Mouse (Mus musculus): ENCODE measurements around the gene Dcps. TPM values are rescaled to one million over a fixed set of nuclear protein-coding genes. Genes with fewer than 3 reads are reported as not detected.
"Not testable (repeated sequence)": the region's sequence is repeated elsewhere in the genome, so short reads cannot be mapped to it uniquely, and the experiment has no call there.

Dcps gene
- polyA plus RNA-seq, 1 experiment from 2014 or later = 61.5 TPM

DNA sequence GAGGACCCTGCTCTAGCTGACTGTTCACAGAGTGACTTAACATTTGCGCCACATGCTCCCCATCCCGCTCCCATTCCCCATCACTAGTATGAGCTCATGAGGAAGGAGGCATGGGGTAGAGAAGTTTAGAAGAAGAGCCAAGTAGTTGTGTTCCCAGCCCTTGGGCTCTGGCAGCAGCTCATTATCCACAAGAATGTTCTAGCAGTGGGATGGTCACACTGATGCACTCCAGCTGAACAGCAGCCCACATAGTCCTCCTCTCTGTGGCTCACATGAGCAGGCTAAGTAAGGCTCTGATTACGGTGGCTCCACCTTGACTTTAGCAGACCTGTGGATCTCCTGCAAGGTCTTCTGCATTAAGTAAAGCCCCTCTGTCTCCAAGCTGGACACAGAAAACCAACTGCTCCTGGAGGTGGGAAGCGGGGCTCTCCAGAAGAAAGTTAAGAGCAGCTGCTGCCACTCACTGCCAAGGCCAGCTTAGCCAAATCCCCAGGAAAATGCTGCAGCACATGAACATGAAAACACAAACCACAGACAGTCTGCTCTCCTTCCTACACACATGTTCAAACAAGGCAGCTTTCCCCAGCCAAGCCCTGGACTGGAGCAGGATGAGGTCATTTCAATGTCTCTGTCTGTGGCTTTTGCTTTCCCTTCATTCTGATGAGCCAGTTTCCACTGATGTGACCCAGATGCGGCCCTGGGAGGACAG, 19.7 kb downstream of the Dcps start:
- no peaks in the 10 kb centered on the region for H3K36me3 ChIP-seq
- ATAC-seq (ENCODE audit: insufficient number of reproducible peaks, low FRiP score) = no peak
- WGBS = 83% methylated on average over 5 of the region's 5 CpGs
- H3K9me3 ChIP-seq (replicated peaks) = no peaks in the 10 kb centered on the region
- no peak overlapping the region for H3K27ac ChIP-seq (ENCODE audit: poor library complexity, severe bottlenecking)
- no peak overlapping the region for H3K4me3 ChIP-seq
- peaks cover 14% of the 10 kb centered on the region; the same call in 1 of the 2 replicates for H3K4me1 ChIP-seq (replicated peaks)
- H3K27me3 ChIP-seq (replicated peaks) = no peaks in the 10 kb centered on the region
- no peak overlapping the region for H3K4me2 ChIP-seq
- H3K9ac ChIP-seq = no peak overlapping the region

DNA sequence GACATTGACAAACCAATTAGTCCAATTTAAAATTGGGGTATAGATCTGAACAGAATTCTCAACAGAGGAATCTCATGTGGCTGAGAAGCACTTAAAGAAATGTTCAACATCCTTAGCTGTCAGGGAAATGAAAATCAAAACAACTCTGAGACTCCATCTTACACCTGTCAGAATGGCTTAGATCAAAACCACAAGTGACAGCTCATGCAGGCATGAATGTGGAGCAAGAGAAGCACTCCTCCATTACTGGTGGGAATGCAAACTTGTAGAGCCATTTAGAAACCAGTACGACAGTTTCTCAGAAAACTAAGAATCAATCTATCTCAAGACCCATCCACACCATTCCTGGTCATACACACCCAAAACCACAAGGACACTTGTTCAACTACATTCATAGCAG, 22.9 kb downstream of the Dcps start:
- Histone ChIP-seq H3K9ac (no peak overlapping the region), H3K36me3 (no peaks in the 10 kb centered on the region), H3K27ac (ENCODE audit: poor library complexity, severe bottlenecking) (no peak overlapping the region), H3K4me1 (replicated peaks) (peaks cover 10% of the 10 kb centered on the region; the same call in 1 of the 2 replicates), H3K4me3 (no peak overlapping the region), H3K27me3 (replicated peaks) (no peaks in the 10 kb centered on the region), H3K9me3 (replicated peaks) (no peaks in the 10 kb centered on the region), H3K4me2 (no peak overlapping the region)
- 84% methylated on average over 1 of the region's 1 CpGs for WGBS
- no peak for ATAC-seq (ENCODE audit: insufficient number of reproducible peaks, low FRiP score)

DNA sequence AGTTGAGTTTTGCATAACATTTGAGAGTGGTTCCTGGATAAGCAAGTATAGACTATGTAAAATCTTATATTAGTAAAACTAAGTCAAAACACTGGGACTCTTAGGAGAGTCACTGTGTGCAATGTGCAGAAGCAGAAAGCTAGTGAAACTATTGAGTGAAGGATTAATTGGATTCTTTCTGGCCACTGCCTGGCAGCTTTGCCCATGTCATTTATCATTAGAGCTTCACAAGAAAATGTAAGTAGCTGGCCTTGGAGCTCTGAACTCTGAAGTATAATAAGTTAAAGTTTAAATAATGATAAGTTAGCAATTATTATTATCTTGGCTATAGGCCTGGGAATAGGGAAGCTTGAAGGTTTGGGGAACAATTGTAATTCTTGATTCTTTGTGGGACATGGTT, 27.0 kb downstream of the Dcps start:
- not testable (repeated sequence) for H3K27me3 ChIP-seq (replicated peaks); H3K9ac ChIP-seq; H3K4me1 ChIP-seq (replicated peaks); H3K4me2 ChIP-seq; H3K4me3 ChIP-seq; H3K36me3 ChIP-seq; ATAC-seq (ENCODE audit: insufficient number of reproducible peaks, low FRiP score); H3K27ac ChIP-seq (ENCODE audit: poor library complexity, severe bottlenecking); H3K9me3 ChIP-seq (replicated peaks)

DNA sequence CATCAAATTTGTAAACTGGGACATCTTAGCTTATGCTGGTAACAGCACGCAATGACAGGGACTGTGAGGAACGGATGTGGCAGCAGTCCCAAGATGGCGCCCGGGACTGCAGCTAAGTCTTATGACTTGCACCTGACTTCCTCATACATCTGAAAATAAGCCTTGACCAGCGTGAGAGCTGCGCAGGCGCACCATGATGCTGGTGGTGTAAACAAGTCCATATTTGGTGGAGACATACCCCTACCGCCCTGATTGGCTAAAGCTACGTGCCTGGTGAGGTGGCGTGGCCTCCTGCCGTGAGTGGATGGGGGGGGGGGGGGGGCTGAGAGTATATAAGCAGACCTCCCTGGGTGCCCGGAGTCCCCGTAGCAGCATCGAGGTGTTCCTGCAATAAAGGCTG, 28.6 kb downstream of the Dcps start:
- H3K4me1 ChIP-seq (replicated peaks); H3K27me3 ChIP-seq (replicated peaks); H3K36me3 ChIP-seq; H3K9me3 ChIP-seq (replicated peaks); H3K4me2 ChIP-seq; H3K27ac ChIP-seq (ENCODE audit: poor library complexity, severe bottlenecking); H3K9ac ChIP-seq; ATAC-seq (ENCODE audit: insufficient number of reproducible peaks, low FRiP score); H3K4me3 ChIP-seq: not testable (repeated sequence)
- WGBS = 93% methylated on average over 14 of the region's 14 CpGs

DNA sequence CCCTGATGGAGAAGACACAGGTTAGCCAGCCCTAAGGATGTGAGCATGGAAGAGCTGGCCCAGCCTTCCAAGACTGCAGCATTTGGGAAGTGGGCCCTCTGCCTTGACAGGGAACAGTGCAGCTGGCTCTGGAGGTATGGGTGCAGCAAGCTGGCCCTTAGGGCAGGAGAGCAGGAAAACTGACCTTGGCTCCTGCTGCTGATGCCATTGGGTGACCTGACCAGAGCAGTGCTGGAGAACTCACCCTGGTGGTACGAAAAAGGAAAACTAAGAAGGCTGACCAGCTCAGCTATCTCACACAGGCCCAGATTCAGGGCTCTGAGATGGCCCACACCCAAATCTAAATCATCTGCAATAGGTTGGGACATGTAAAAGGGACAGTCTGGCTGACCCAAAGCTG, 30.0 kb downstream of the Dcps start:
- Histone ChIP-seq H3K36me3 (no peaks in the 10 kb centered on the region), H3K27ac (ENCODE audit: poor library complexity, severe bottlenecking) (no peak overlapping the region), H3K27me3 (replicated peaks) (no peaks in the 10 kb centered on the region), H3K4me3 (no peak overlapping the region), H3K9me3 (replicated peaks) (no peaks in the 10 kb centered on the region), H3K4me1 (replicated peaks) (peaks cover 2% of the 10 kb centered on the region; the same call in 1 of the 2 replicates), H3K4me2 (no peak overlapping the region), H3K9ac (no peak overlapping the region)
- no peak for ATAC-seq (ENCODE audit: insufficient number of reproducible peaks, low FRiP score)
- 76% methylated on average over 1 of the region's 1 CpGs for WGBS

DNA sequence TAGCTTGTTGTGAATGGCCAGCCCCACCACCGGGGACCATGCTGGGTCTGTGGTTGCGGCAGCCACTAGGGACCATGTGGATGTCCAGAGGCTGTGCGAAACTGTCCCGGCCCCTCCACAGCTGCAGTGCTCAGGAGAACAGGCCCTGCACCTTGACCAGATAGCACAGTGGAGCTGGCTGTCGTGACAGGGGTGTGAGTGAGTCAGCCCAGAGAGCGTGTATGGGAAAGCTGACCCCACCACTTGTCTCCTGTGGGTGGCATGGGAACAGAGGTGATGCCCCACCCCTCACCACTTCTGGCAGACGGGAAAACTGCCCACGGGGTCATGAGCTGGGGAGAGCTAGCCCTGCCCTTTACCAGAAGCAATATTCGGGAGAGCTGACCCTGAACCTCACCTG, 30.7 kb downstream of the Dcps start:
- H3K27me3 ChIP-seq (replicated peaks) = no peaks in the 10 kb centered on the region
- H3K4me3 ChIP-seq = no peak overlapping the region
- WGBS = 69% methylated on average over 9 of the region's 9 CpGs
- ATAC-seq (ENCODE audit: insufficient number of reproducible peaks, low FRiP score) = no peak; the same call in 1 of the 2 replicates
- H3K4me1 ChIP-seq (replicated peaks) = peaks cover 2% of the 10 kb centered on the region; the same call in 1 of the 2 replicates
- no peaks in the 10 kb centered on the region for H3K9me3 ChIP-seq (replicated peaks)
- H3K27ac ChIP-seq (ENCODE audit: poor library complexity, severe bottlenecking) = no peak overlapping the region
- H3K9ac ChIP-seq = no peak overlapping the region
- no peaks in the 10 kb centered on the region for H3K36me3 ChIP-seq
- no peak overlapping the region for H3K4me2 ChIP-seq

DNA sequence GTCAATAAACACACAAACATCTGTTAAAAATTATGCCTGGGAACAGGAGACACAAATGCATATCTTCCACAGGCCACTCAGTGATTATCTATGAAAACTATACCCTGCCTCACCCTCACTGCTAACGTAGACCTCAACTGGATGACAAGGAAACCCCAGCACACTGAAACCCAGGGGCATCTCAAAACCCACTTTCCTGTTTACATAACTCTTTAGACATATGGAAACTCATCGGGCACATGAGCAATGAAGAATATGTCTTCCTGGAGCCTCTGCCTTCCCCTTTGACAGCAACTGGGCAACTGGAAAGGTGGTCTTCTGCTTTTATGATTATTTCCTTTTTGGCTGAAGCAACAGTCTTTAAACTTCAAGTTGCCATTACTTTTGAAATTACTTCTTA, 33.6 kb downstream of the Dcps start:
- WGBS = 70% methylated on average over 2 of the region's 2 CpGs
- Histone ChIP-seq H3K36me3 (no peaks in the 10 kb centered on the region; the same call in 1 of the 2 replicates), H3K27me3 (replicated peaks) (no peaks in the 10 kb centered on the region), H3K9ac (no peak overlapping the region), H3K9me3 (replicated peaks) (no peaks in the 10 kb centered on the region), H3K4me1 (replicated peaks) (peaks cover 2% of the 10 kb centered on the region; the same call in 1 of the 2 replicates), H3K27ac (ENCODE audit: poor library complexity, severe bottlenecking) (no peak overlapping the region), H3K4me3 (no peak overlapping the region), H3K4me2 (no peak overlapping the region)
- no peak for ATAC-seq (ENCODE audit: insufficient number of reproducible peaks, low FRiP score)

DNA sequence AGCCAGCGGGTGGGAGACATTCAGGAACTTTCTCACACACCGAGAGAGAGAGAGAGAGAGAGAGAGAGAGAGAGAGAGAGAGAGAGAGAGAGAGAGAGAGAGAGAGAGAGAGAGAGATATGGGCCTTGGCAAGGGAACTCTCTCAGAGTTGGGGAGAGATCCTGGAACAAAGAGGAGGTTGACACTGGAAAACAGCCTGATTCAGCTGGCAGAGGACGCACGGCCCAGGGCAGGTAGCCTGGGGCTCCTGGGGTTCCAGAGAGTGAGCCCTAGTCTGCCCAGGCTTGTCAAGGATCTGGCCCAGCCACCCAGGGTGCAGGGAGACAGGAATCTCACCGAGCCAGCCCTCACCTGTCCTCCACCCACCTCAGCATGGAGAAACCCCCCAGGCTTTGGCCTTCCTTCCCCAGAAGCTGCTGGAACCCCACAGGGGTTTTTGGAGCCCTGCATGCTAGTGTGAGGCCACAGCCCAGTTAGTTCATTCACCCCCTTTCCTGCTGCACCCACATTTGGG, 36.6 kb downstream of the Dcps start:
- H3K9ac ChIP-seq = no peak overlapping the region; the same call in 1 of the 2 replicates
- H3K4me1 ChIP-seq (replicated peaks) = peaks cover 9% of the 10 kb centered on the region; the same call in 1 of the 2 replicates
- 80% methylated on average over 5 of the region's 5 CpGs for WGBS
- H3K36me3 ChIP-seq = peaks cover 6% of the 10 kb centered on the region; the same call in 1 of the 2 replicates
- H3K4me3 ChIP-seq = no peak overlapping the region
- no peaks in the 10 kb centered on the region for H3K27me3 ChIP-seq (replicated peaks)
- H3K27ac ChIP-seq (ENCODE audit: poor library complexity, severe bottlenecking) = no peak overlapping the region
- no peak for ATAC-seq (ENCODE audit: insufficient number of reproducible peaks, low FRiP score)
- no peak overlapping the region for H3K4me2 ChIP-seq
- no peaks in the 10 kb centered on the region for H3K9me3 ChIP-seq (replicated peaks)

DNA sequence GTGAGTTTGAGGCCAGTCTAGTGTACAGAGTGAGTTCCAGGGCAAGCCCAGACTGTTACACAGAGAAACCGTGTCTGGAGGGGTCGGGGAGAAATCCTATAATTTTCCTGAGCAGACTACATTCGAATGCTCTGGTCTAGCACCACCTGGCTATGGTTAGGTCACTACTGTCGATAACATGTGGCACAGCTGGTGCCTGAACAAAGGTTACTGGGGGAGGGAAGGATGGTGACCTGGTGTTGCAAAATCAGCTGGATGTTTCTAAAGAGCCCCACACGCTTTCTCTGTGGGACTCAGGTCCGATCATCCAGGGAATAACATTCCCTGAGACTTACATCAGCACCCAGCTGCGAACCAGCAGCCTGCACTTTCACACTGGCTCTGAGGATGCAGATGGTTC, 37.8 kb downstream of the Dcps start:
- WGBS = 75% methylated on average over 7 of the region's 7 CpGs
- peaks cover 9% of the 10 kb centered on the region; the same call in 1 of the 2 replicates for H3K4me1 ChIP-seq (replicated peaks)
- H3K9me3 ChIP-seq (replicated peaks) = no peaks in the 10 kb centered on the region
- H3K9ac ChIP-seq = no peak overlapping the region
- no peak overlapping the region for H3K4me3 ChIP-seq
- H3K27me3 ChIP-seq (replicated peaks) = no peaks in the 10 kb centered on the region
- no peak overlapping the region for H3K27ac ChIP-seq (ENCODE audit: poor library complexity, severe bottlenecking)
- H3K36me3 ChIP-seq = peaks cover 6% of the 10 kb centered on the region; the same call in 1 of the 2 replicates
- no peak overlapping the region for H3K4me2 ChIP-seq
- ATAC-seq (ENCODE audit: insufficient number of reproducible peaks, low FRiP score) = no peak

DNA sequence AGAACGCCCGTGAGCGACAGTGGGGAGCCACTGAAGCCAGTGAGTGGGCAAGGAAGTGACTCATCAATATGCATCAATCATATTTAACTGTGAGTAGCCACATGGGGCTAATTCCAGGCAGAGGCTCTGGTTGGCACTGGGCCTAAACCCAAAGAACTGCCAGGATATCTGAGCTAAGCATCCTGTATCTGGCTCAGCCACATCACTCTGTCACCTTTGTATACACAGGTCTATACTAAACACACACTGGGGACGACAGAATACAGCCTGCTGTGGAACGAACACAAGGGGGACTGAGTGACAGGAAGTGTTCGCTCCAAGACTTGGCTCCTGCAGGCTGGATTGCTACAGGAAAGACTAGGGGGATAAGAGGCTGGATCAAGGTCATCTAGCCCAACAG, 40.3 kb downstream of the Dcps start:
- peaks cover 13% of the 10 kb centered on the region; the same call in 1 of the 2 replicates for H3K4me1 ChIP-seq (replicated peaks)
- peaks cover 6% of the 10 kb centered on the region; the same call in 1 of the 2 replicates for H3K36me3 ChIP-seq
- ATAC-seq (ENCODE audit: insufficient number of reproducible peaks, low FRiP score) = no peak
- H3K27me3 ChIP-seq (replicated peaks) = no peaks in the 10 kb centered on the region
- no peak overlapping the region for H3K4me3 ChIP-seq
- no peak overlapping the region for H3K4me2 ChIP-seq
- no peaks in the 10 kb centered on the region for H3K9me3 ChIP-seq (replicated peaks)
- WGBS = 58% methylated on average over 6 of the region's 6 CpGs
- H3K9ac ChIP-seq = no peak overlapping the region; the same call in 1 of the 2 replicates
- H3K27ac ChIP-seq (ENCODE audit: poor library complexity, severe bottlenecking) = peak overlapping the region; percentile 13; the same call in 1 of the 2 replicates

DNA sequence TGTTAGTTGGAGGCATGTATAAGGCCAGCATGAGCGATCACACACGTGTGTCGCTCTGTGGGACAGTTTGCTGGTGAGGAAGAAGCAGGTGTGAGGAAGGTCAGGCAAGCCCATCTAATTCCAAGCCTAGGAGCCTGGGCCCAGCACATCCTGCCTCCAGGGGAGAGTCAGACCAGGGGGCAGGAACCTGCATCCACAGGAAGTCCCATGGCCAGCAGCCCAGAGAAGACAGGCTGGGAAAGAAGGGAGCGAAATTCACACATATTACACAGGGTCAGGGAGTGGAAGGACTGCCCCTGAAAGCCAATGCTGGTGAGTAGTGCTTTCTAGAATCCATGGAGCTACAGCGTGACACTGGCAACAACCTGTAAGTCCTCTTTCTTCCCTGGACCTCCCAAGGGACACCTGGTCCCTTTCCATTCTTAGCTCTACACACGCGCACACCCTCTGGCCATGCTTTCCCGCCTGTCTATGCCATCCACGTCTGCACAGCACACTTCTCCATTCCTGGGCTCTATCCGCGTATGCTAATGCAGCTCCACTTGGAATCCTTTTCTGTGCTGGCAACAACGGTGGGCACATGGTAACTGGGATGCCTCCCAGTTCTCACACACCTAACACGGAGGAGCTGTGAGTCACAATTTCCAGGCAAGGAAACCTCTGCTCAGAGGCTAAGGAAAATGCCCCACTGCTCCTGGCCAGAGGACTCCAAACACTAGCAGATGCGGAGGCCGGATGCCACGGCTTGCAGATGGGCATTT, 44.0 kb downstream of the Dcps start:
- Histone ChIP-seq H3K27me3 (replicated peaks) (no peaks in the 10 kb centered on the region), H3K36me3 (peaks cover 6% of the 10 kb centered on the region; the same call in 1 of the 2 replicates), H3K4me3 (no peak overlapping the region), H3K27ac (ENCODE audit: poor library complexity, severe bottlenecking) (no peak overlapping the region), H3K9me3 (replicated peaks) (no peaks in the 10 kb centered on the region), H3K4me1 (replicated peaks) (peaks cover 33% of the 10 kb centered on the region), H3K4me2 (no peak overlapping the region), H3K9ac (no peak overlapping the region)
- WGBS = 86% methylated on average over 16 of the region's 16 CpGs
- no peak for ATAC-seq (ENCODE audit: insufficient number of reproducible peaks, low FRiP score)

Data from heart, embryonic 12.5 days (tissue).